Mouse (Mus musculus): ENCODE data around the gene Cdca3.
"Not testable (repeated sequence)": the region's sequence is repeated elsewhere in the genome, so short reads cannot be mapped to it uniquely, and the experiment has no call there.

The Cdca3 gene

DNA sequence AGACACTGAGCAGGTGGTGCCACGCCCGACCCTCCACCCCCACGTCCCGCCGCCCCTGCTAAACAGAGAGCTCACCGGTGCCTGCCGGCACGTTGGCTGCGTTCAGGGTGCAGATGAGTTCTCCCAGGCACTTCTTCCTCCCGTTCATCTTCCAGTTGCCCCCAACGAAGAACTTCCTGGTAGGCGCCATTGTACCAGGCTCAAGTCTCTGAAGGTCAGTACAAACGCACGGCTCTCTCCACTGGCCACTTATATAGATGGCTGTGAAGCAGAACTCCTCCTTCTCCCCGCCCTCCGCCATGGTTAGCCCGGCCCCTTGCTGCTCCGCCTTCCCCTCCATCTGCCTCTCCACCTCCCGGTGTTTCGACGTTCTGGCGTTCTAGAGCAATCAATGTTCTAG lies 15.4 kb upstream of the Cdca3 start, which contains the start of gene Tpi1:
Tpi1 (minus strand) TSS at position 364 of the 400 bp plus-strand sequence.
- DNase-seq (ENCODE audit: low read depth, low spot score), result peak; percentile 82
- H3K27me3 ChIP-seq (ENCODE audit: control insufficient read depth, insufficient read depth, low read length, poor library complexity, severe bottlenecking), result no peaks in the 10 kb centered on the region
- H3K36me3 ChIP-seq (ENCODE audit: control insufficient read depth, insufficient read depth, low read length, poor library complexity, severe bottlenecking), result no peaks in the 10 kb centered on the region

DNA sequence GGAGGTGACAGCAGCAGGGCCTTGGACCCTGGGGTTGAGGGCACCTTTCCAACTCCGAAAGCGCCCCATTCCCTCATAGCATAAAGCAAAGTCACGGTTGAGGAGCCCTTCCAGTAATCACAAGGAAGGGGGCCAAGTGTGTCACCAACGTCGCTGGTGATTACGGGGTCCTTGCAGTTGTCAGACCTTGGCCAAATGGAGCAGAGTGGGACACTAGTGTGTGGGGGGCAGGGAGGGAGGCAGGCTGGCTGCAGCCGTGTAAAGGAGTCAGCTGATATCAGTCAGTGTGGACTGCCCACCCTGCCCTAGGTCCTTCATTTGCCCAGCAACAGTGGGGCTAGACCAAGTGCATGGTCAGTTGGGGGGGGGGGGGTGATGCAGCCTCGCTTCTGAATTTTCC lies 14.9 kb upstream of the Cdca3 start:
- H3K36me3 ChIP-seq (ENCODE audit: control insufficient read depth, insufficient read depth, low read length, poor library complexity, severe bottlenecking), result no peaks in the 10 kb centered on the region; the same call in 1 of the 2 replicates
- DNase-seq (ENCODE audit: low read depth, low spot score), result no peak

GRCm38 (mm10) chr6:124814858-124815774 lies 14.2 kb upstream of the Cdca3 start:
- no peak for DNase-seq (ENCODE audit: low read depth, low spot score)
- Histone ChIP-seq H3K27me3 (ENCODE audit: control insufficient read depth, insufficient read depth, low read length, poor library complexity, severe bottlenecking) (no peaks in the 10 kb centered on the region), H3K36me3 (ENCODE audit: control insufficient read depth, insufficient read depth, low read length, poor library complexity, severe bottlenecking) (no peaks in the 10 kb centered on the region; the same call in 1 of the 2 replicates)

More for the DNA sequence above, 14.9 kb upstream of the Cdca3 start:
- H3K27me3 ChIP-seq (ENCODE audit: control insufficient read depth, insufficient read depth, low read length, poor library complexity, severe bottlenecking), result no peaks in the 10 kb centered on the region

DNA sequence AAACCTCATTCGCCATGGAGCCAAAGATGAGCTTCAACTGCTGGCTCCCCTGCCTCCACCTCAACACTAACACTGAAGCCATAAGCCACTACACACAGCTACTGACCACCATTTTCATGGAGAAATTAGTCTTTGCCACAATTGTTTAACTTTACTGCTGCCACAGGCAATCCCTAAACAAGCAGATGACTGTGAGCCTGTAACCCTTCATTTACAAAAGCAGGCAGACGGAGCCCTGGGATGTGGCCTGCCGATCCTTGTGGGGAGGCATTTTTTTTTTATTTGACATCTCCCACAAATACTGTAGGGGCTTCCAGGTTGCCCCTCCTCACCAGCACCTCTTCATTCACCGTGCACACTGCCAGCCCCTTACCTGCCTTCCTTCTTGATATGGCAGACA lies 12.7 kb upstream of the Cdca3 start:
- Histone ChIP-seq H3K36me3 (ENCODE audit: control insufficient read depth, insufficient read depth, low read length, poor library complexity, severe bottlenecking) (no peaks in the 10 kb centered on the region; the same call in none of the 2 replicates), H3K27me3 (ENCODE audit: control insufficient read depth, insufficient read depth, low read length, poor library complexity, severe bottlenecking) (no peaks in the 10 kb centered on the region)
- DNase-seq (ENCODE audit: low read depth, low spot score), result no peak

GRCm38 (mm10) chr6:124817125-124817524 lies 12.2 kb upstream of the Cdca3 start:
- Histone ChIP-seq H3K36me3 (ENCODE audit: control insufficient read depth, insufficient read depth, low read length, poor library complexity, severe bottlenecking) (no peaks in the 10 kb centered on the region; the same call in none of the 2 replicates), H3K27me3 (ENCODE audit: control insufficient read depth, insufficient read depth, low read length, poor library complexity, severe bottlenecking) (no peaks in the 10 kb centered on the region)
- no peak for DNase-seq (ENCODE audit: low read depth, low spot score)

DNA sequence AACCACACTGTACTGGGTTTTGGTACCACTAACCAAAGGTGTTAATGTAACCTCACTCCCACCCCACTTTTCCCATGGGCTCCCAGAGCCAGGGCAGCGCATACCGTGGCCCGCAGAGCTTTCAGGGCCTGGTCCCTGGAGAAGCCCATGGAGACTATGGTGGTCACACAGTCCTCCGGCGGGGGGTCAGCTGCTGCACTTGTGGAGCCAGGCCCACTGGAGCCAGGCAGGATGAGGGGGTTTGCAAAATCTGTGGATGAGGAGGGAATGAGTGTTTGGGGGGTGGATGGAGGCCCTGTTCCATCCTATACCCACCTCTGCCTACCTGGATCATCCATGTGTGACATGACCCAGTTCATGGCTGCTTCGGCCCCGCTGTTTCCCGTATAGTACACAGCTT lies 11.8 kb upstream of the Cdca3 start:
- Histone ChIP-seq H3K36me3 (ENCODE audit: control insufficient read depth, insufficient read depth, low read length, poor library complexity, severe bottlenecking) (no peaks in the 10 kb centered on the region; the same call in none of the 2 replicates), H3K27me3 (ENCODE audit: control insufficient read depth, insufficient read depth, low read length, poor library complexity, severe bottlenecking) (no peaks in the 10 kb centered on the region)
- no peak for DNase-seq (ENCODE audit: low read depth, low spot score)

- Histone ChIP-seq H3K36me3 (ENCODE audit: control insufficient read depth, insufficient read depth, low read length, poor library complexity, severe bottlenecking) (no peaks in the 10 kb centered on the region; the same call in none of the 2 replicates), H3K27me3 (ENCODE audit: control insufficient read depth, insufficient read depth, low read length, poor library complexity, severe bottlenecking) (no peaks in the 10 kb centered on the region)
- no peak for DNase-seq (ENCODE audit: low read depth, low spot score)
Measured at GRCm38 (mm10) chr6:124817971-124818370, 11.4 kb upstream of the Cdca3 start.

GRCm38 (mm10) chr6:124820891-124821290 lies 8.5 kb upstream of the Cdca3 start:
- no peak for DNase-seq (ENCODE audit: low read depth, low spot score)
- Histone ChIP-seq H3K36me3 (ENCODE audit: control insufficient read depth, insufficient read depth, low read length, poor library complexity, severe bottlenecking) (peaks cover 6% of the 10 kb centered on the region), H3K27me3 (ENCODE audit: control insufficient read depth, insufficient read depth, low read length, poor library complexity, severe bottlenecking) (no peaks in the 10 kb centered on the region)

- DNase-seq (ENCODE audit: low read depth, low spot score), result no peak
- Histone ChIP-seq H3K36me3 (ENCODE audit: control insufficient read depth, insufficient read depth, low read length, poor library complexity, severe bottlenecking) (peaks cover 6% of the 10 kb centered on the region), H3K27me3 (ENCODE audit: control insufficient read depth, insufficient read depth, low read length, poor library complexity, severe bottlenecking) (no peaks in the 10 kb centered on the region)
Measured at GRCm38 (mm10) chr6:124822049-124822448, 7.3 kb upstream of the Cdca3 start.

- peak; percentile 25 for DNase-seq (ENCODE audit: low read depth, low spot score)
- Histone ChIP-seq H3K27me3 (ENCODE audit: control insufficient read depth, insufficient read depth, low read length, poor library complexity, severe bottlenecking) (no peaks in the 10 kb centered on the region), H3K36me3 (ENCODE audit: control insufficient read depth, insufficient read depth, low read length, poor library complexity, severe bottlenecking) (peaks cover 6% of the 10 kb centered on the region)
Measured at GRCm38 (mm10) chr6:124828101-124828592, 1.2 kb upstream of the Cdca3 start.

GRCm38 (mm10) chr6:124829799-124830700 lies 703 bp downstream of the Cdca3 start:
- H3K36me3 ChIP-seq (ENCODE audit: control insufficient read depth, insufficient read depth, low read length, poor library complexity, severe bottlenecking), result no peaks in the 10 kb centered on the region
- peak; percentile 95 for DNase-seq (ENCODE audit: low read depth, low spot score)
- no peaks in the 10 kb centered on the region for H3K27me3 ChIP-seq (ENCODE audit: control insufficient read depth, insufficient read depth, low read length, poor library complexity, severe bottlenecking)

DNA sequence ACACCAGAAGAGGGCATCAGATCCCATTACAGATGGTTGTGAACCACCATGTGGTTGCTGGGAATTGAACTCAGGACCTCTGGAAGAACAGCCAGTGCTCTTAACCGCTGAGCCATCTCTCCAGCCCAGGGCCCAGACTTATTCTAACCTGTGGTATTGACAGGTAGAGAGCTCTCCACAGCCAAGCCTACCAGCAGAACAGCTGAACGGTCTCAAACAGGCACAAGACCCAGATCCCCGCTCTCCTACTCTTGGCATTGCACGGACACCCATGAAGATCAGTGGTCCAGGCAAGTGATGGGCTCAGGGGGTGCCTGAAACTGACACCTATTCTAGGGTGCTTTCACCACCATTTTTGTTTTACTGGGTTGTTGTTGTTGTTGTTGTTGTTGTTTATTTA lies 1.9 kb downstream of the Cdca3 start:
- H3K36me3 ChIP-seq (ENCODE audit: control insufficient read depth, insufficient read depth, low read length, poor library complexity, severe bottlenecking), result not testable (repeated sequence)

GRCm38 (mm10) chr6:124831649-124832048 lies 2.3 kb downstream of the Cdca3 start:
- H3K27me3 ChIP-seq (ENCODE audit: control insufficient read depth, insufficient read depth, low read length, poor library complexity, severe bottlenecking), result no peaks in the 10 kb centered on the region
- no peak for DNase-seq (ENCODE audit: low read depth, low spot score)
- no peaks in the 10 kb centered on the region for H3K36me3 ChIP-seq (ENCODE audit: control insufficient read depth, insufficient read depth, low read length, poor library complexity, severe bottlenecking)

More for the DNA sequence above, 1.9 kb downstream of the Cdca3 start:
- not testable (repeated sequence) for DNase-seq (ENCODE audit: low read depth, low spot score); H3K27me3 ChIP-seq (ENCODE audit: control insufficient read depth, insufficient read depth, low read length, poor library complexity, severe bottlenecking)

DNA sequence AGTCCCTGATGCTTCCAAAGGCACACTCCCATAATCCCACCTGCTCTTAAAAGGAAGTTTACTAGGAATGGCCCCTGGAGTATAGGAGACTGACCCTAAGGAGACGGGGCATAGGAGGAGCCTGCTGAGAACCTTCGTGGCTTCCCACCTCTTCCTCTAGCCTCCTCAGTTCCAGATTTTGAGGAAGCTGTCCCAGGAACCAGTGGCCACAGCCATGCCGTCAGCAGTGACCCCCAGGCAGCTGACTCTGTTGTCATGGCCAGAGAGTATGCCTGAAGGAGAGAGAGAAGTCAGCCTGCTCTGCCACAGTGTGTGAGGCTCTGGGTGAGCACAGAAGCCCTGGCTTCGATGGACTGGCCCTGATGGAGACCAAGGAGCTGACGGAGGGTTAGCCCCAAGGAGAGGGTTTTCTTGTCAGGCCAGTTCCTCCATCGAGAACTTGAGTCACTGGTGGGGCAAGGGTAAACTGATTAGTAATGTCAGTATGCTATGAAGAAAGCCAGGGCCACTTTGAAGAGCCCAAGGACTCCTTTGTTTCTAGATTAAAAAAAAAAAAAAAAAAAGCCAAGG lies 5.2 kb downstream of the Cdca3 start:
- Histone ChIP-seq H3K27me3 (ENCODE audit: control insufficient read depth, insufficient read depth, low read length, poor library complexity, severe bottlenecking) (no peaks in the 10 kb centered on the region), H3K36me3 (ENCODE audit: control insufficient read depth, insufficient read depth, low read length, poor library complexity, severe bottlenecking) (no peaks in the 10 kb centered on the region)
- DNase-seq (ENCODE audit: low read depth, low spot score), result no peak
